Mouse (Mus musculus) midbrain, postnatal 0 days (tissue): ENCODE results near the gene 1190005I06Rik. TPM values are rescaled to one million over a fixed set of nuclear protein-coding genes. Genes with fewer than 3 reads are reported as not detected.
"Not testable (repeated sequence)": the region's sequence is repeated elsewhere in the genome, so short reads cannot be mapped to it uniquely, and the experiment has no call there.

Experiments
- ATAC-seq: fragments of 200-750 bp; cut with Nextera tagmentation; 2 replicates; pipeline ENCODE4 v1.8.0; 2017; ENCODE audit warnings: moderate number of reproducible peaks, mild to moderate bottlenecking, moderate TSS enrichment, moderate library complexity; ENCODE audit not compliant: low FRiP score
- DNase-seq: peaks from one replicate; pipeline ENCODE4 v3.0.0-alpha.2; 2015; ENCODE audit warnings: low spot score
- H3K27ac ChIP-seq: fragments of 300-500 bp; sonication (generic); 2 replicates; pipeline ENCODE4 v1.5.1; 2014; ENCODE audit warnings: low read depth, mild to moderate bottlenecking, low read length, mixed read lengths
- H3K27me3 ChIP-seq: fragments of 300-500 bp; sonication (generic); 2 replicates; pipeline ENCODE4 v1.6.1; 2014; ENCODE audit warnings: low read length, control low read depth, mixed read lengths; ENCODE audit not compliant: insufficient read depth
- H3K36me3 ChIP-seq: fragments of 300-500 bp; sonication (generic); 2 replicates; pipeline ENCODE4 v1.6.1; 2014; ENCODE audit warnings: low read length, control low read depth, mixed read lengths; ENCODE audit not compliant: insufficient read depth
- H3K4me1 ChIP-seq: fragments of 300-500 bp; sonication (generic); 2 replicates; pipeline ENCODE4 v1.6.1; 2014; ENCODE audit warnings: mild to moderate bottlenecking, control low read depth, antibody characterized with exemption, low read length, mixed read lengths; ENCODE audit not compliant: insufficient read depth
- H3K4me2 ChIP-seq: fragments of 300-500 bp; sonication (generic); 2 replicates; pipeline ENCODE4 v1.6.1; 2014; ENCODE audit warnings: low read depth, mild to moderate bottlenecking, low read length, mixed read lengths; ENCODE audit not compliant: poor library complexity, severe bottlenecking
- H3K4me3 ChIP-seq: fragments of 300-500 bp; sonication (generic); 2 replicates; pipeline ENCODE4 v1.5.1; 2014; ENCODE audit warnings: low read depth, mild to moderate bottlenecking, low read length, moderate library complexity
- H3K9ac ChIP-seq: fragments of 300-500 bp; sonication (generic); replicated peaks from 2 replicates; pipeline ENCODE4 v1.6.1; 2014; ENCODE audit warnings: mild to moderate bottlenecking, low read length, moderate library complexity, mixed read lengths; ENCODE audit not compliant: poor library complexity, severe bottlenecking
- H3K9me3 ChIP-seq: fragments of 300-500 bp; sonication (generic); 2 replicates; pipeline ENCODE4 v1.6.1; 2016; ENCODE audit warnings: low read length, control low read depth
- CTCF ChIP-seq: IDR thresholded peaks from 2 replicates; pipeline ENCODE4 v1.5.1; 2016; ENCODE audit warnings: antibody characterized with exemption, mild to moderate bottlenecking
- WGBS: fragments of 180-500 bp; shearing (Covaris S2); extraction: QIAGEN DNeasy Blood & Tissue Kit; methylation state at CpG from one replicate; pipeline ENCODE4 v1.1.7; 2014; 5-methylcytosine and 5-hydroxymethylcytosine counted together
- polyA plus RNA-seq: library from polyadenylated mRNA; unstranded; fragments of >200 nt; fragmentation: Nextera tagmentation; extraction: Ambion mirVana; gene quantifications from 2 replicates; pipeline ENCODE4 v1.2.1, GENCODE M21; 2015
- total RNA-seq: library from RNA; depleted of rRNA; stranded (reverse); fragments of >200 nt; gene quantifications from 2 replicates; pipeline ENCODE4 v1.2.3, GENCODE M21; 2014

Gene 1190005I06Rik
- total and polyA plus RNA-seq, 2 experiments from 2014 or later, result 25.4 to 30.9 TPM

DNA sequence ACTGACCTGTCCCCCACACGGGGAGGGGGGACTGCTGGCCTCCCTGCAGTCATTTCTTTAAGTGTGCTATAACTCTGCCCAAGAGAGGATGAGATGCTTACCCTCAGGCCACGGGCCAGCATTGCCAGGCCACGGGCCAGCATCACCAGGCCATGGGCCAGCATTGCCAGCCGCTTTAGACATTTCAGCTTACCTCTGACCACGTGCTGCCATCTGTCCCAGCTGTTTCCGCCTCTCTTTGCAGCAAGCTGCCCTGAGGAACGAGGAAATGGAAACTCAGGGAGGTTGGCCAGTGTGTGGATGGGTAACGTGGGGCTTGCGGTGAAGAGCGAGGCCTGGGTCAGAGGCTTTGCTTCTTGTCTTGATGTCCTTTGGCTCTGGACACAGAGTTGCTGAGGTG lies 33.7 kb upstream of the 1190005I06Rik start:
- H3K36me3 ChIP-seq, result no peaks in the 10 kb centered on the region
- no peak overlapping the region for H3K9ac ChIP-seq
- H3K27ac ChIP-seq, result no peak overlapping the region
- no peak for ATAC-seq
- H3K9me3 ChIP-seq, result no peaks in the 10 kb centered on the region
- WGBS, result 75% methylated on average over 10 of the region's 10 CpGs
- H3K4me3 ChIP-seq, result no peak overlapping the region
- TF ChIP-seq CTCF, result no peak
- DNase-seq, result no peak
- H3K4me2 ChIP-seq, result no peak overlapping the region
- no peaks in the 10 kb centered on the region for H3K27me3 ChIP-seq
- no peaks in the 10 kb centered on the region for H3K4me1 ChIP-seq

DNA sequence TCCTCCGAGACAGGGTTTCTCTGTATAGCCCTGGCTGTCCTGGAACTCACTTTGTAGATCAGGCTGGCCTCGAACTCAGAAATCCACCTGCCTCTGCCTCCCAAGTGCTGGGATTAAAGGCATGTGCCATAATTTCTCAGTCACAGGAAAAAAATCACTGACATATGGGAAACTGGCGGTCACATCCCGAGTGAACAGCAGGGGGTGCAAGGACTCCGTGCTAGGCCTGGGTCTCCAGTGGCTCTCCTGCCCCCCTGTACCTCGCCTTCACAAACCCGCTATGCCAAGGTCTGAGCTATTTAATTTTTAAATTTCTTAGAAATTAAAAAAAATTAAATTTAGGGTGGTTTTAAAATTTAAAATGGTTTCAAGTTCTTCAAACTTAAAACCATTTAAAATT lies 33.0 kb upstream of the 1190005I06Rik start:
- H3K4me1 ChIP-seq, H3K4me3 ChIP-seq, H3K9ac ChIP-seq, H3K4me2 ChIP-seq, ATAC-seq, H3K36me3 ChIP-seq, H3K27ac ChIP-seq, H3K9me3 ChIP-seq, H3K27me3 ChIP-seq: not testable (repeated sequence)
- 62% methylated on average over 7 of the region's 7 CpGs for WGBS
- peak; percentile 55 for DNase-seq
- peak; percentile 77 for TF ChIP-seq CTCF

- WGBS, result 82% methylated on average over 11 of the region's 11 CpGs
- H3K9ac ChIP-seq, result no peak overlapping the region
- H3K4me1 ChIP-seq, result no peaks in the 10 kb centered on the region
- ATAC-seq (no peak), DNase-seq (no peak)
- H3K27ac ChIP-seq, result no peak overlapping the region
- H3K9me3 ChIP-seq, result no peaks in the 10 kb centered on the region
- TF ChIP-seq CTCF, result no peak
- no peaks in the 10 kb centered on the region for H3K27me3 ChIP-seq
- no peak overlapping the region for H3K4me2 ChIP-seq
- 0 out of 2 replicates have a peak, but pooled peaks cover 3% of the 10 kb centered on the region for H3K36me3 ChIP-seq
- H3K4me3 ChIP-seq, result no peak overlapping the region
Measured at GRCm38 (mm10) chr8:120679629-120680387, 32.4 kb upstream of the 1190005I06Rik start.

- DNase-seq (peak; percentile 92), ATAC-seq (no peak; the same call in 1 of the 2 replicates)
- Histone ChIP-seq H3K4me1 (no peaks in the 10 kb centered on the region), H3K27ac (no peak overlapping the region), H3K4me2 (no peak overlapping the region), H3K9ac (no peak overlapping the region), H3K9me3 (no peaks in the 10 kb centered on the region), H3K27me3 (no peaks in the 10 kb centered on the region), H3K4me3 (no peak overlapping the region), H3K36me3 (peaks cover 11% of the 10 kb centered on the region; the same call in 1 of the 2 replicates)
- 18% methylated on average over 10 of the region's 10 CpGs for WGBS
- TF ChIP-seq CTCF, result peak; percentile 96
Measured at GRCm38 (mm10) chr8:120678447-120678846, 31.0 kb upstream of the 1190005I06Rik start.

DNA sequence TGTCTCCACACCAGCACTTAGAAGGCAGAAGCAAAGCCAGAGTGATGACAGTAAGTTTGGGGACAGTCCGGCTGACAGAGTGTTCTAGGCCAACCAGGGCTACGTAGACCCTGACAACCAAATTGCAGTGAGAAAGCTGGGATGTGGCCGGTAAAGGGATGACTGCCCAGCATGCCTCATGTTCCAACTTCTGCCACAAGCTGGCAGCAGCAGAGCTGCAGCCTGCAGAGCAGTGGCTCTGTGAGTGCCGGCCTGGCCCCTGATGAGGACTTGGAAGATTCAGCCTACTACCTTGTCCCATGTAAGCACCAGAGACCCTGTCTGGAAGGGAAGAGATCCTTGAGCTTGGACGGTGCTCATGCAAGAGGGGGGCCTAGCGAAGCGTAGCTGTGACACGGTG lies 28.3 kb upstream of the 1190005I06Rik start:
- H3K27me3 ChIP-seq, result no peaks in the 10 kb centered on the region
- no peaks in the 10 kb centered on the region for H3K9me3 ChIP-seq
- 71% methylated on average over 8 of the region's 8 CpGs for WGBS
- DNase-seq (no peak), ATAC-seq (no peak)
- peak; percentile 56 for TF ChIP-seq CTCF
- H3K36me3 ChIP-seq, result peaks cover 34% of the 10 kb centered on the region
- H3K4me2 ChIP-seq, result no peak overlapping the region
- H3K9ac ChIP-seq, result no peak overlapping the region
- no peaks in the 10 kb centered on the region for H3K4me1 ChIP-seq
- no peak overlapping the region for H3K27ac ChIP-seq
- H3K4me3 ChIP-seq, result no peak overlapping the region

GRCm38 (mm10) chr8:120673298-120673697 lies 25.9 kb upstream of the 1190005I06Rik start:
- 94% methylated on average over 7 of the region's 7 CpGs for WGBS

More at GRCm38 (mm10) chr8:120673298-120673697, 25.9 kb upstream of the 1190005I06Rik start:
- Histone ChIP-seq H3K27me3 (no peaks in the 10 kb centered on the region), H3K36me3 (peaks cover 44% of the 10 kb centered on the region), H3K4me2 (no peak overlapping the region), H3K9ac (no peak overlapping the region), H3K4me3 (no peak overlapping the region), H3K27ac (no peak overlapping the region), H3K9me3 (no peaks in the 10 kb centered on the region), H3K4me1 (no peaks in the 10 kb centered on the region)
- TF ChIP-seq CTCF, result no peak
- DNase-seq (no peak), ATAC-seq (no peak)
